Mouse (Mus musculus) embryonic facial prominence, embryonic 11.5 days (tissue): ENCODE measurements around the gene Slc22a14. TPM values are rescaled to one million over a fixed set of nuclear protein-coding genes. Genes with fewer than 3 reads are reported as not detected.
A peak's percentile ranks its signal among the peaks of the same experiment; 100 is the strongest.

ENCODE experiments used
- ATAC-seq: fragments of 200-750 bp; cut with Nextera tagmentation; replicated peaks from 2 replicates; pipeline ENCODE4 v1.8.0; 2017; ENCODE audit warnings: low read depth; ENCODE audit not compliant: insufficient number of reproducible peaks, low FRiP score, low TSS enrichment
- DNase-seq: peaks from one replicate; pipeline ENCODE4 v3.0.0-alpha.2; 2015; ENCODE audit warnings: low spot score
- H3K27ac ChIP-seq: fragments of 300-500 bp; sonication (generic); replicated peaks from 2 replicates; pipeline ENCODE4 v1.5.1; 2014; ENCODE audit warnings: mild to moderate bottlenecking, low read depth, low read length, control low read depth
- H3K27me3 ChIP-seq: fragments of 300-500 bp; sonication (generic); 2 replicates; pipeline ENCODE4 v1.6.1; 2014; ENCODE audit warnings: mild to moderate bottlenecking, low read length, moderate library complexity, mixed read lengths; ENCODE audit not compliant: control insufficient read depth, insufficient read depth
- H3K36me3 ChIP-seq: fragments of 300-500 bp; sonication (generic); replicated peaks from 2 replicates; pipeline ENCODE4 v1.6.1; 2014; ENCODE audit warnings: low read depth, mild to moderate bottlenecking, low read length, moderate library complexity, mixed read lengths; ENCODE audit not compliant: control insufficient read depth, insufficient read depth
- H3K4me1 ChIP-seq: fragments of 300-500 bp; sonication (generic); 2 replicates; pipeline ENCODE4 v1.6.1; 2014; ENCODE audit warnings: low read length, mixed read lengths; ENCODE audit not compliant: control insufficient read depth, insufficient read depth
- H3K4me2 ChIP-seq: fragments of 300-500 bp; sonication (generic); 2 replicates; pipeline ENCODE4 v1.6.1; 2014; ENCODE audit warnings: low read depth, mild to moderate bottlenecking, control low read depth, low read length, moderate library complexity
- H3K4me3 ChIP-seq: fragments of 300-500 bp; sonication (generic); 2 replicates; pipeline ENCODE4 v1.5.1; 2014; ENCODE audit warnings: low read depth, low read length, control low read depth
- H3K9ac ChIP-seq: fragments of 300-500 bp; sonication (generic); replicated peaks from 2 replicates; pipeline ENCODE4 v1.6.1; 2014; ENCODE audit warnings: mild to moderate bottlenecking, control low read depth, low read length
- H3K9me3 ChIP-seq: fragments of 300-500 bp; sonication (generic); replicated peaks from 2 replicates; pipeline ENCODE4 v1.6.1; 2016; ENCODE audit warnings: mild to moderate bottlenecking, low read length, inconsistent platforms, mixed read lengths; ENCODE audit not compliant: control insufficient read depth
- WGBS: fragments of 180-500 bp; shearing (Covaris S2); extraction: QIAGEN DNeasy Blood & Tissue Kit; methylation state at CpG from one replicate; pipeline ENCODE4 v1.1.7; 2014; 5-methylcytosine and 5-hydroxymethylcytosine counted together
- polyA plus RNA-seq: library from polyadenylated mRNA; unstranded; fragments of >200 nt; fragmentation: Nextera tagmentation; extraction: Ambion mirVana; gene quantifications from 2 replicates; pipeline ENCODE4 v1.2.1, GENCODE M21; 2014

Gene Slc22a14
- polyA plus RNA-seq, 1 experiment from 2014 or later = not detected

DNA sequence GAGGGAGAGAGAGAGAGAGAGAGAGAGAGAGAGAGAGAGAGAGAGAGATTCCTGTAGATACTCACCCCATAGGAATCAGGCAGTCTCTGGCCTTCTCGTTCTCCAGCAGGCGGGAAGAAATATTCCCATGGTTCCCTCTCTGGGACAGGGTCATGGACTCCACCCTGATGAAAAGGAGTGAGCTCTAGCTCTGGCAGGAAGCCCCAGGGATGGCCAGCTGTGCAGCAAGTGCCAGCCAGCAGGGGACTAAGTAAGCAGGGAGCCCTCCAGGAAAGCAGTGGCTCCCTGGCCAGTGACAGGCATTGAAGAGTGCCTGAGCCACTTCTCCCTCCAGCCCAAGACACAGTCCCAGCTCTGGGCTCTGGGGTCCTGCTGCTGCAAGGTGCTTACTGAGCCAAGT is 213.6 kb downstream of the Slc22a14 start:
- Histone ChIP-seq H3K4me1 (no peaks in the 10 kb centered on the region), H3K36me3 (no peaks in the 10 kb centered on the region), H3K27me3 (peaks cover 3% of the 10 kb centered on the region; the same call in 1 of the 2 replicates), H3K9me3 (no peaks in the 10 kb centered on the region), H3K4me2 (no peak overlapping the region), H3K4me3 (no peak overlapping the region), H3K27ac (no peak overlapping the region), H3K9ac (no peak overlapping the region)
- WGBS = 56% methylated on average over 2 of the region's 2 CpGs
- DNase-seq = no peak
- no peak for ATAC-seq

DNA sequence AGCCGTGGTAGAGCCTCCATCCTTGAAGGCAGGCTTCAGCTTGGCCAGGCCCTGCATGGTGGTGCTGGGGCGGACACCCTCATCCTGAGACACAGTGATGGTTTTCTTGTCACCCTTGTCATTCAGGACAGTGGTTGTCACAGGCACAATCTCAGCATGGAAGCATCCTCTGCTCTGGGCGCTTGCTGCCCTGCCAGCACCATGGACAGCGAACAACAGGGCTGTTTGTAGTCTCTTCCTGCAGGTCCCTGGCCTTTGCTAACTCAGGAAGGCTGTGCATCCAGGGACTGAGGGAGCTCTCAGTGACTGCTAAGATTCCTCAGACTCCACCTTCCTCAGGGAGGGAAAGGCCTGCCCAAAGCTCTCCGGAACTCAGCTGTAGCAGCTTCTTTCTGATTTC is 215.8 kb downstream of the Slc22a14 start:
- H3K27me3 ChIP-seq = no peaks in the 10 kb centered on the region
- 18% methylated on average over 5 of the region's 5 CpGs for WGBS
- no peaks in the 10 kb centered on the region for H3K9me3 ChIP-seq
- H3K27ac ChIP-seq = no peak overlapping the region
- H3K9ac ChIP-seq = no peak overlapping the region
- H3K36me3 ChIP-seq = no peaks in the 10 kb centered on the region
- no peaks in the 10 kb centered on the region for H3K4me1 ChIP-seq
- peak; percentile 84 for DNase-seq
- no peak overlapping the region for H3K4me3 ChIP-seq
- H3K4me2 ChIP-seq = no peak overlapping the region
- no peak for ATAC-seq

DNA sequence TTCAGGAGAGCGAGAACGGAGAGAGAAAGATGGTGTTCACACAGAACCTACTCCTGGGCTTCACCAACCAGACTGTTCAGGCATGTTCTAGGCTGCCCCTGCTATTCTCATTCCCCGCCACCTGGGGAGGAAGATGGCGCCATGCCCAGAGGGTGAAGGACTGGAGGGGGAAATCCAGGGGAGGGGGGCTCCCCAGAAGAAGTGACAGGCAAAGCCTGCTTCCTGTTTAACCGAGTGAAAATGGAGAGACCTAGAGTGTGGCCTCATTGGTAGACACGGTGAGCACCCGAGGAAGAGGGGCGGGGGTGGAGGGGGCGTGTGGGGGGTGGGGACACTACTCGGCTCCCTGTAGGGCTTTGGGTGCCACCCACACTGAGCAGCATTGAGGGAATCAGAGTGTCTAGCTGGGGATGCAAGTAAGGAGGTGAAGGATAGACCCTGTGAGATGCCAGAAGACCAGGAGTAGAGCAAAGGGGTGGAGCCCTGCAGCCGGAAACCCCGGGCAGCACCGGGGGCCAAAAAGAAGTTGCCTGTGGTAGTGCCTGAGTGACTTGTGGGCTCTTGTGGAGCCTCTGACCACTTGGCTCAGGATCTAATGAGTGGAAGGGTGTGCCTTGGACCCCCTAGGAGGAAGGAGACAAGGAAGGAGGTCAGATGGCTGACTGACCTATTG is 219.1 kb downstream of the Slc22a14 start:
- H3K4me2 ChIP-seq = no peak overlapping the region
- WGBS = 76% methylated on average over 13 of the region's 13 CpGs
- H3K9ac ChIP-seq = no peak overlapping the region
- H3K27ac ChIP-seq = no peak overlapping the region
- no peaks in the 10 kb centered on the region for H3K4me1 ChIP-seq
- ATAC-seq (no peak), DNase-seq (no peak)
- no peaks in the 10 kb centered on the region for H3K9me3 ChIP-seq
- H3K4me3 ChIP-seq = no peak overlapping the region
- H3K27me3 ChIP-seq = no peaks in the 10 kb centered on the region
- H3K36me3 ChIP-seq = no peaks in the 10 kb centered on the region

DNA sequence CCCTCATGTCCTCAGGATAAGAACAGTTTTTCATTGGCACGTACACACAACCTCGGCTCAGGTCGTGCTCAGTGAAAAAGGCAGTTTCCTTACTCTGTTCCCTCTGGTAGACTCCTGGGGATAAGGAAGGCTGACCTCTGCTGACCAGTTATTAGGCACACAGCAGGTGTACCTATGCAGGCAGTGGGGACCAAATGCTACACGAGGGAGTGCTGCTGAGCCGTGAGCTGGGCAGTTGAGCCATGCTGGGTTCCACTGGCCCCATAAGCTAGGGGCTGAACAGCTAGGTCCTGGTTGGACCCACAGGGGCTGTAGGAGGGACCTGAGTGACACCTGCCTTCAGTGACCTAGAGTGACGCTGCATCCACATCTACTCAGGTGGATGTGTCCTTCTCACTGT is 219.7 kb downstream of the Slc22a14 start:
- Histone ChIP-seq H3K4me3 (no peak overlapping the region), H3K36me3 (no peaks in the 10 kb centered on the region), H3K4me2 (no peak overlapping the region), H3K27me3 (no peaks in the 10 kb centered on the region), H3K27ac (no peak overlapping the region), H3K9me3 (no peaks in the 10 kb centered on the region), H3K4me1 (no peaks in the 10 kb centered on the region), H3K9ac (no peak overlapping the region)
- ATAC-seq (no peak), DNase-seq (no peak)
- WGBS = 59% methylated on average over 6 of the region's 6 CpGs

DNA sequence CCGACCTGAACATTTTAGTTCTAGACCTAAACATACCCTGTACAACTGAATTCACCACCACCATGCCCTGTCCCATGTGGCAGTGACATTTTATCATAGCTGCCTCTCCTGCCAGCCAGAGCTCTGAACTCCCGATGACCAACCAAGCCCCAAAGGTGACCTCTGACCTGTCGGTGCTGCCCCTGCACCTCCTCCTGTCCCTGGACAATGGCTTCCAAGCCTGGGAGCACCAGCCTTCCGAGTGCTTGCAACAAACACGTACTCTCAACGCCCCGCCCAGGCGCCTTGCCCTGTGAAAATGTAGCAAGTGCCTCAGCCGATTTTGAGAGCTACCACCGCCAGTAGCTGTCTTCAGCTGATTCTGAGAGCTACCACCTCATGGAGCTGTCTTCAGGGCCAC is 220.2 kb downstream of the Slc22a14 start:
- Histone ChIP-seq H3K27ac (no peak overlapping the region), H3K4me1 (no peaks in the 10 kb centered on the region), H3K9ac (no peak overlapping the region), H3K27me3 (no peaks in the 10 kb centered on the region), H3K4me3 (no peak overlapping the region), H3K36me3 (no peaks in the 10 kb centered on the region), H3K4me2 (no peak overlapping the region), H3K9me3 (no peaks in the 10 kb centered on the region)
- DNase-seq (no peak), ATAC-seq (no peak)
- 52% methylated on average over 10 of the region's 10 CpGs for WGBS

DNA sequence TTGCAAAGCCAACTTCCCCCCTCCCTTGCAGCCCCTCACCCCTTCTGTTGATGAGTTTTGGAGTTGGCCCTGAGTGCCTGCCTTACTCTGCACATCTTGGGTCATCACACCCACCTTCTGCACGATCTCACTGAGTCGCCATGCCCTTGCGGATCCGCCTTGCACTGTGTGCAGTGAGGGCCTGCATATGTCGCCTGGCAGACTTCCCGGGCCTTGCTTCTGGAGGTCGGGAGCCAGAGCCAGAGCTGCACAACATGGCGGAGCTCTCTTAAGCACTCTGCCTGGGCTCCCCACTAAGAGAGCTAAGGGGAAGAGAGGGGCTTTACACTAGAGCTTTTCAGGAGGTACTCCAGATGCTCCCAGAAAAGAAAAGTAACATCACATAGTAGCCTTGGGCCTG is 220.7 kb downstream of the Slc22a14 start:
- no peak overlapping the region for H3K4me2 ChIP-seq
- H3K36me3 ChIP-seq = no peaks in the 10 kb centered on the region
- no peak for ATAC-seq
- DNase-seq = no peak
- H3K4me3 ChIP-seq = no peak overlapping the region
- H3K27me3 ChIP-seq = no peaks in the 10 kb centered on the region
- no peaks in the 10 kb centered on the region for H3K4me1 ChIP-seq
- H3K9ac ChIP-seq = no peak overlapping the region
- WGBS = 82% methylated on average over 8 of the region's 8 CpGs
- no peak overlapping the region for H3K27ac ChIP-seq
- H3K9me3 ChIP-seq = no peaks in the 10 kb centered on the region

DNA sequence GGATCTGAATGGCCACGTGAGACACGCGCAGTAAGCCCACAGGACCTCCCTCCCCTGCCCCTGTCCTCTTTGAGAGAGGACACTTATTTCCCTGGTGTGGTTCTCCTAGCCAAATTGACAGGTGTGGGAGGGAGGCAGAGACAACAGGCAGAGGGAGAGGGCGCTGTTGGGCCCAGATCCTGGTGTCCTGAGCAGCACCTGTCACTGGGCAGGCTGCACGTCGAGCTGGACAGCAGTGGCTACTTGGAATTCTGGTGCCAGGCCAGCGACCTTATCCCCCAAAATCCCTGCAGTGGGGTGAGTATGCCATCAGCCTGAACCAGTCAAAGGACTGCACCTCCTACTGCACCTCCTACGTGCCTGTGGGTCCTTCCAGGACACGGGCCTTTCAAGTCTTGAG is 222.0 kb downstream of the Slc22a14 start:
- ATAC-seq (no peak), DNase-seq (no peak)
- no peak overlapping the region for H3K4me2 ChIP-seq
- H3K27ac ChIP-seq = no peak overlapping the region
- H3K4me3 ChIP-seq = no peak overlapping the region
- H3K36me3 ChIP-seq = no peaks in the 10 kb centered on the region
- H3K4me1 ChIP-seq = no peaks in the 10 kb centered on the region
- 68% methylated on average over 9 of the region's 9 CpGs for WGBS
- H3K27me3 ChIP-seq = no peaks in the 10 kb centered on the region
- no peaks in the 10 kb centered on the region for H3K9me3 ChIP-seq
- no peak overlapping the region for H3K9ac ChIP-seq

DNA sequence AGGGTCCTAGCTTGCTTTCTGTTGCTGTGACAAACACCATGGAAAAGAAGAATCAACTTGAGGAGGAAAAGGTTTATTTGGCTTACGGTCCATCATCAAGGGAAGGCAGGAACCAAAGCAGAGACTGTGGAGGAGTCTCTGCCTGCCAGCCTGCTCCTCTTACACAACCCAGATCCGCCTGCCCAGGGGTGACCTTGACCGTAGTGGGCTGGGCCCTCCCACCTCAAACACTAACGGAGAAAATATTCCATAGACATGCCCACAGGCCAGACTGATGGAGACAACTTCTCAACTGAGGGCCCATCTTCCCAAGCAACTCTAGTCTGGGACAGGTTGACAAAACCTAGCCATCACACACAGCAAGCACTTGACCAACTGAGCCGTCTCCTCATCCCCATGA is 223.3 kb downstream of the Slc22a14 start:
- H3K27me3 ChIP-seq = no peaks in the 10 kb centered on the region
- H3K4me3 ChIP-seq = no peak overlapping the region
- H3K4me2 ChIP-seq = no peak overlapping the region
- no peak overlapping the region for H3K27ac ChIP-seq
- ATAC-seq = no peak
- WGBS = 89% methylated on average over 5 of the region's 5 CpGs
- no peaks in the 10 kb centered on the region for H3K4me1 ChIP-seq
- H3K9me3 ChIP-seq = no peaks in the 10 kb centered on the region
- no peak overlapping the region for H3K9ac ChIP-seq
- DNase-seq = no peak
- no peaks in the 10 kb centered on the region for H3K36me3 ChIP-seq
